Mouse (Mus musculus) gastrocnemius, adult 18-20 months (tissue): ENCODE measurements around the gene Kcnk2. TPM values are rescaled to one million over a fixed set of nuclear protein-coding genes. Genes with fewer than 3 reads are reported as not detected.
"Not testable (repeated sequence)": the region's sequence is repeated elsewhere in the genome, so short reads cannot be mapped to it uniquely, and the experiment has no call there.

ENCODE experiments used
- DNase-seq: peaks from one replicate; pipeline ENCODE4 v3.0.0; 2021; ENCODE audit warnings: low spot score
- total RNA-seq, 2 experiments: library from RNA; stranded (reverse); gene quantifications; 2 replicates each; pipeline ENCODE4 v1.2.3; 2021

The Kcnk2 gene
- total RNA-seq, 2 experiments from 2014 or later = 1.2 to 1.9 TPM

DNA sequence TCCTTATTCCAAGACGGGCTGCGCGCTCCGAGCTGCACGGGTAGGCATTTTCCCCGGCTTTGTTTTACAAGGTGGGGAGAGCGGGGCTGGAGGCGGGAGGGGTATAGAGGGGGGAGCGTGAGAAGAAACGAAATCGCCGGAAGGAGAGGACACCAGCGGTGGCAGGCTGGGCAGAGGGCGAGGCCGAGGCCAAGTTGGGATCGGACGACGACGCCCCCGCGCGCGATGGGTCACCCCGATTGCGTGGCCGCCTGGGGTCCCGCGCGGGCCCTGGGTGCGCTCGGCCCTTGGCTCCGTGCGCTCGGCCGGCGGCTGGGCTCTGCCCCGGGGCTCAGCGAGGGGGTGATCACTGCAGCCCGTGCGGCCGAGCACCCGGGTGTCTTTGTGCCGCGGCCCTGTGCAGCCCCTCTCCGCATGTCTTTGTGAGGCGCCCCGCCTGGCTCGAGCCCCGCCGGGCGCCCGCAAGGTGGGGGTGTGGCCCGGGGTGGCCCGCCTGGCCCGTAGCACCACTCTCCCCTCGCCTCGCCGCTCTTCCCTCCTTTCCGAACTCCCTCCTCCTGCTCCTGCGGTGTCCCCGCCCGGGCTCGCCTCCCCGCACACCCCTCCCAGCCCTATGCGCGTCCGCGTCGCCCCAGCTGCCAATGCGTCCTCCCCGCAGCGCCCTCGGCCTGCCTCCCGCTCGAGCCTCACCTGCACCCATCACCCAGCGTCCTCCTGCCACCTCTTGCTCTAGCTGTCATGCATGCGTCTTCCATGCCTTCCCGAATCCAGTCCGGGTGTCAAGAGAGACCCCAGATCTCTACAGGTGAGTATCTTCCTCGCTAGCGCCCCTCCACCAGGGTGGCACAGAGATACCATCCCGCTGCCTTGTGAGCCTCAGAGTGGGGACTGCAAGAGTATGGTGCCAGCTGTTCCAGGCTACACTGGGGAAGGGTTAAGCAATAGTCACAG, 58.5 kb downstream of the Kcnk2 start:
- DNase-seq = peak; percentile 4

DNA sequence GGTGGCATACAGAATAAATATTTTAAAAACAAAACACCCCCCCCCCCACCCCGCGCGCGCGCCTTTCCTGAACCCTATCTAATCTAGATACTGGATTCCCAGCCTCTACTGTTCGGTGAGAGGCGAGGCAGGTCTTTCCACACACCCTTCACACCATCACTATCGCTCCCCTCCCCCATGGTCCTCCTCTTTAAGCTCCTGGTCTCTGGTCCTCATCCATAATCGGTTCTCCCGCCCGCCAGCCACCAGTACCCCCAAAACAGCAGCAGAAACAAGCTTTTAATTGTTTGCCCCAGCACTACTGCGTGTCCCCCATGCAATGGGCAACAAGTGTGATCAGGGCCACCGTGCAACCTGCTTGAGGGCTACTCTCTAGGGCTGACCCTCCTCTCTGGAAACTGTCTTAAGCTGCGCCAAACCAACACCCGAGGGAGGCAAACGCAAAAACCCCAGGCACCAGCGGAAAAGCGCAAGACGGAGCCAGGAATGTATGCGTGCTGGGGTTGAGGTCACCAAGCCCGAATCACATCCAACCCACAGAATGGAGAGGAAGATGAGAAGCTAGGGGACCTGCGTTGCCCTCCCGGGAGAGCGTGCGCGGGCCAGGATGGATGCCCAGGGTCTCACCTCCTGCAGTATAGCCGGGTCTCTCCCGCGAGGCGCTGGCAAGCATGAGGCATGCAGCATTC, 59.5 kb downstream of the Kcnk2 start:
- no peak for DNase-seq

GRCm38 (mm10) chr1:189341381-189341917, 60.6 kb downstream of the Kcnk2 start:
- no peak for DNase-seq

DNA sequence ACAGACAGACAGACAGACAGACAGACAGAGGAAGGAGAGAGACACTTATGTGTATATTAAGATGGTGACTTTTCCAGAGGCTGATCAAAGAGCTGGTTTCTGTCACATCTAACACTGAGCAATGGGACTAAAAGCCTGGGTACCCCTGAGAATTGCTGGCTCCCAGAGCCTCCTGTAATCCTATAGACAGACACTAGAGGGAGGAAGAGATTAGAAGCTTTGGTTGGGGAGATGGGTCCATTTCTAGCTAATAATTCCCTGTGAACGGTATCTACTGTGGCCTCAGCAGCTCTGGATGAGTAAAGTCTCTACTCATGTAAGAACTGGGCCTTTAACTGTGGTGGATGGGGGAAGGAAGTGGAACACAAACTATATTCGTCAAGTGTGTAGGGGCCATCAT, 86.2 kb downstream of the Kcnk2 start:
- no peak for DNase-seq

DNA sequence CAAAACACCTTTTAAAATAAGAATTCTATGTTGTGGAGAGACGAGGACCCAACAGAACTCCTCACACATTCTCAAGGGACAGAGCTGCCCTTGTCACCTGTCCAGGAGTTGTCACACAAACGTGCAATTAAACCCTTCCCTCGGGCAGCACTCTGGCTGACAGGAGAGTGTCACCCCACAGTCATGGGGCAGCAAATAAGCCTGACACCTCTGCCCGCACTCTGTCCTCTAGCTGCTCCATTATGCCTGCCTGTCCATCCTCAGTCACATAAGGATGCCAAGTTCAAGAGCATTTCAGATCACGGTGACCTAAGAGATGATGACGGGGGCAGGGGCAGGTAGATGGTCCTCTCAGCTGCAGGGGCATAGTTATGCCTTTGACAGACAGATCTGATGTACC, 87.6 kb downstream of the Kcnk2 start:
- DNase-seq = no peak

- no peak for DNase-seq
These were observed 88.3 kb downstream of the Kcnk2 start for GRCm38 (mm10) chr1:189313750-189314149.

GRCm38 (mm10) chr1:189310145-189310544, 91.9 kb downstream of the Kcnk2 start:
- DNase-seq = no peak

DNA sequence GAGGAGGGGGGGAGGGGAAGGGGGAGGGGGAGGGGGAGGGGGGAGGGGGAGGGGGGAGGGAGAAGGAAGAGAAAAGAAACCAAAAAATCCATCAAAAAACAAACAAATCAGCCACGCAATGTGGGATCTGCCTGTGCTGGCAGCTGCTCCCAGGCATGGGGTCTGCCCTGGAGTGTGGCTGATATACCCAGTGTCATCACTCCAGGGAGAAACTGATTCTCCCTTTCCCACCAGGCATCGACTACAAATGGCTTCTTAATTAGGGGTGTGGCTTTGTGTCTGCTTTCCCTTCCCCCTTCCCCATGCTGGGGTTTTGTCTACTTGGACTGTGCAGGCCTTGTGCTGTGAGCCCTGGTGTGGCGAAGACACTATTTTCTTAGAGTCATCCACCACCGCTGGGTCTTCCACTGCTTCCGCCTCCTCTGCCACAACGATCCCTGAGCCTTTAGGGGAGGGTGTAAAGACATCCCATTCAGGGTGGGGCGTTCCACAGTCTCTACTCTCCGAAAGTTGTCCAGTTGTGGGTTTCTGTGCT, 97.0 kb downstream of the Kcnk2 start:
- no peak for DNase-seq

DNA sequence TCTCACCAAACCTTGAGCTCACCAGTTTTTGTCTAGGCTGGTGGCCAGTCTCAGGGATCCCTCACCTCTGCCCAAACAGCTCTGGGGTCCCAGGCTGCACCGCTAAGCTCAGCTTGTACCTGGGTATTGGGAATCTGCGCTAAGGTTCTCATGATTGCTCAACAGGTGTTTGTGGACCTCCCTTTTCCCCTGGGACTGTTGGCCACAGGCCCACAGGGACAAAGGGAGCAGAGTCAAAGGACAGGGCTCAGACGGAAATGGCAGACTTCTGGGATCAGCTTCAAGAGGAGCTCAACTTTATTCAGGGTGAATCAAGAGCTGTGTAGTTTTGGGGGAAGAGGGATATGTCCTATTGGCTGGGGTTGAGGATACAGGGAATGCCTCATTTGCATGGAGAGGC, 99.1 kb downstream of the Kcnk2 start:
- DNase-seq = no peak

- no peak for DNase-seq
These were observed 108.2 kb downstream of the Kcnk2 start for GRCm38 (mm10) chr1:189293679-189294406.

DNA sequence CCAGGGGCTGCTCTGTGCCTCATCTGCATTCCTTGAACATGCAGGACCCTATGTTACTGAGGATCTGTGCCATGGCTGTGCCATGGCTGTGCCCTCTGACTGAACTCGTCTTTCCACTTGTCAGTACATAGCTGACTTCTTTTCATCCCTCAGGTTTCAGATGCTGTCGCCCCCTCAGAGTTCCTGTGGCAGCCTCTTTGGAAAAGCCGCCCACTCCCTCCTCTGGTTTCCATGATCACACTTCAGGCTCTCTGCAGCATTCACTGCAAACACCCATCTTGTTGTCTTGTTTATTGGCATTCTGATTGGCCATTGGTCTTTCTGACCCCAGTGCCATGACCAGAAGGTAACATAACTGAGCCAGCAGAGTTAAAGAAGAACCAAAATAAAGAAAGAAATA, 111.2 kb downstream of the Kcnk2 start:
- no peak for DNase-seq

GRCm38 (mm10) chr1:189288948-189289347, 113.1 kb downstream of the Kcnk2 start:
- DNase-seq = no peak

DNA sequence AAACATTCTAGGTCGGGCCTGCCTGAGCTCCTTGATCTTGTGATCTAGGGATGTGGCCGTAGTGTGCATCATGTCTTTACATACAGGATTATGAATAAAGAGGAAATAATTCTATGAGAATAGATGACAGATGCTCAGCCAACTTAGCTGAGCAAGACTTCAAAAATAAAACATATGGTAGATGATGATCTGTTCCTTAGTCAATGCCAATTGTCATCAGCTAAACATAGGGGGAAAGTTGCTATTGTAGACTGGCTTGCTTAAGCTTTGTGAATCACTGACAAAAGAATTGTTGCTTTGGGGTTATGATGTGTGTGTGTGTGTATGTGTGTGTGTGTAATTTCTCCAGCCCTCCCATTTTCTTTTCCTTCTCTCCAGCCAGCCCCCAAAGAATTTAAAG, 129.8 kb downstream of the Kcnk2 start:
- no peak for DNase-seq

GRCm38 (mm10) chr1:189253631-189254030, 148.4 kb downstream of the Kcnk2 start:
- DNase-seq = no peak

- no peak for DNase-seq
These were observed 148.9 kb downstream of the Kcnk2 start for GRCm38 (mm10) chr1:189253207-189253606.

DNA sequence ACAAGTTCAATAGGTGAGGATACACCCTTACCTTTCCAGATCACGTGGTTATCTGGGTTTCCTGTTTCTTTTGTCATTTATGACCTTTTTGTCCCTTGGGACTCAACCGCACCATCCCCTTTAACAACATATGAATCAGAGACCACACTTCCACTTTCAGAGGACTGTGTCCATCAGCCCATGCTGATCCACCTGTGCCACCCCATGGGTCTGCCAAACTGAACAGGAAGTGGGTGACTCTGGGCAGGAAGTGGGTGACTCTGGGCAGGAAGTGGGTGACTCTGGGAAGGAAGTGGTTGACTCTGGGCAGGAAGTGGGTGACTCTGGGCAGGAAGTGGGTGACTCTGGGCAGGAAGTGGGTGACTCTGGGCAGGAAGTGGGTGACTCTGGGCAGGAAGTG, 158.9 kb downstream of the Kcnk2 start:
- DNase-seq = not testable (repeated sequence)

DNA sequence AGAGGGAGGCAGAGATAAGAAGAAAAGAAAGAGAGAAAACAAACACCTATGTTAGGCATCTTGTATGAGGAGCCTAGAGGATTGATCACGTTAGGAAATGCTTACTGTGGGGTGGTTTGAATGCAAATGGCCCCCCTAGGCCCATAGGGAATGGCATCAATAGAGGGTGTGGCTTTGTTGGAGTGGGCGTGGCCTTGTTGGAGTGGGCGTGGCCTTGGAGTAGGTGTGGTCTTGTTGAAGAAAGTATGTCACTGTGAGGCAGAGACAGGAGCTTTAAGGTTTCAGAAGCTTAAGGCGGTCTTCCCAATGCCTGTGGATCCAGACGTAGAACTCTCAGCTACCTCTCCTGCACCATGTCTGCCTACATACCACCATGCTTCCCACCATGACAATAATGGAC, 166.8 kb downstream of the Kcnk2 start:
- no peak for DNase-seq

DNA sequence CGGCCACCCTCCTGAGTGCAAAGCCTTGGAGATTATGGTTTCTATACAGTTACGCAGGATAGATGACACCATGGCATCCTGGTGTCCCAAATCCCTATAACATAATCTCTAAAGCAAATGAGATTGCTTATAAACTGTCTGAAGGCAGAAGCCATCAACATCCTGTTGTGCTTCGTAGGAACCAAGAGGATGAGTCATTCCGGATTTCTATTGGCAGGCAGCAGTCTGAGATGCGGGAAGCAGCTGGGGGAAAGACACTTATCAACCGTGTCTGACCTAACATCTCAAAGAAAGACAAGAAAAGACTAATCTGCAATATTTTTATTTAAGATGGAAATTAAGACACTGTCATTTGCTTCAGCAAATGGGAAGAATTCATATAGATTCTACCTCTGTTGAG, 169.2 kb downstream of the Kcnk2 start:
- DNase-seq = no peak

DNA sequence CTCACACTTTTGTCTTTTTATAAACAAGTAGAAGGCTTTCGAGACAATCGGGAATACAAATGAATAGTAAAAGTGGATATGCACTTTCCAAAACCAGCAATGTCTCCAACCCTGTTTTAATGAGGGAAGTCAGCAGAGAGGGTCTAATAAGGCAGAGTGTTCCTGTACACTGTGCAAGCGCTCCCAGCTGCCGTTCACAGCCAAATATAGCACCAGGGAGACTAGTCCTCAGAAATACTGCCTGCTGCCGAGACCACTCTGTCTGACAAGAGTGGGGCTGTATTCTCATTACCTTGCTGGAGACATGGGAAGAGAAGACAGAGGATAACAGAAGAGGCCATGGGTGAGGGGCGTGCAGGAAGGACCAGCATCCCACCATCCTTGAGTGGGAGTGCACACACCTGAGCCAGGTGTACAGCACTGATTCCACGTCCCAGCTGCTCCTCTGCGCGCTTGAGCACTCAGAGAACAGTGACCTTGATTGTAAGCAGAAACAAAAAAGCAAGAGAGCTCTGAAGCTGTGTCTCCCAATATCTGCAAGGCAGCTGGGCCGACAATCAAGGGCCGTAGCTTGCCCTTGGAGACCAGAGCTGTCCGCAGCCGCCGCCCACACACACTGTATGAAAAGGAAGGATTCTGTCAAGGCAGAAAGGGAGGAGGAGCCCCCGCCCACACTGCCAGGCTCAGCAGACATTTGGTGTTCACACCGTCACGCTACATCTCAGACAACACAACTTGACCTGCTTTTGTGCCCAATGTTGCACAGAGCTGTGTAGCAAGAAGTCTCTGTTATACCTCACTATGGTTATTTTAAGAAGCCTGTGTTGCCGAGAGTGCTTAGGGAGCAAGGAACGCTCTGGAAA, 173.6 kb downstream of the Kcnk2 start:
- no peak for DNase-seq

- DNase-seq = no peak
These were observed 174.6 kb downstream of the Kcnk2 start for GRCm38 (mm10) chr1:189227479-189227878.

GRCm38 (mm10) chr1:189219051-189219450, 183.0 kb downstream of the Kcnk2 start:
- DNase-seq = no peak
